Mouse (Mus musculus) CH12.LX (cell line): ENCODE measurements at regions not wholly inside any gene's neighbourhood (a gene's known extent, or its start where the extent isn't known, plus 50 kb on each side); places are given as distances from the start of the nearest gene placed in this dataset.

Source experiments
- DNase-seq: peaks from one replicate; pipeline ENCODE4 v3.0.0-alpha.2; 2013; ENCODE audit errors: extremely low read depth
- H3K27ac ChIP-seq: 2 replicates; pipeline ENCODE4 v1.5.1; 2012; ENCODE audit warnings: low read depth, mild to moderate bottlenecking, control low read depth, moderate library complexity; ENCODE audit not compliant: insufficient read depth
- H3K27me3 ChIP-seq: replicated peaks from 2 replicates; pipeline ENCODE3; 2012; ENCODE audit warnings: inconsistent platforms
- H3K36me3 ChIP-seq, 2 experiments: replicated peaks in 1 of 2; 2 replicates each; pipeline versions ENCODE3 to v1.6.1; 2012; ENCODE audit warnings: inconsistent platforms in 1 of 2, low read length in 1 of 2, mild to moderate bottlenecking in 1 of 2, mixed read lengths in 1 of 2, moderate library complexity in 1 of 2; ENCODE audit not compliant: control insufficient read depth in 1 of 2, insufficient read depth in 1 of 2
- H3K4me1 ChIP-seq, 2 experiments: 2 replicates each; pipeline ENCODE4 v1.6.1; 2012; ENCODE audit warnings: inconsistent platforms in 1 of 2, moderate library complexity in 1 of 2; ENCODE audit not compliant: insufficient read depth in 2 of 2, control insufficient read depth in 1 of 2
- H3K4me2 ChIP-seq: 2 replicates; pipeline ENCODE4 v1.6.1; 2012; ENCODE audit warnings: low read depth, mild to moderate bottlenecking, control low read depth; ENCODE audit not compliant: poor library complexity, insufficient read depth, severe bottlenecking
- H3K4me3 ChIP-seq, 3 experiments: fragments of 150-350 bp in 1 of 3; sonication (generic) in 1 of 3; replicated peaks in 1 of 3; 2 replicates each; pipeline versions ENCODE3 to v1.5.1; 2011 to 2012; ENCODE audit warnings: low read depth in 2 of 3, low read length in 2 of 3, mild to moderate bottlenecking in 2 of 3, moderate library complexity in 2 of 3, control low read depth in 1 of 3, improper control_type of control experiment in 1 of 3, inconsistent platforms in 1 of 3, mixed read lengths in 1 of 3; ENCODE audit not compliant: poor library complexity in 1 of 3
- H3K79me2 ChIP-seq: replicated peaks from 2 replicates; pipeline ENCODE4 v1.6.1; 2012; ENCODE audit warnings: mild to moderate bottlenecking, moderate library complexity; ENCODE audit not compliant: control insufficient read depth, poor library complexity, insufficient read depth, severe bottlenecking; ENCODE audit errors: extremely low read depth
- H3K9ac ChIP-seq: 2 replicates; pipeline ENCODE4 v1.6.1; 2012; ENCODE audit warnings: low read depth, mild to moderate bottlenecking, control low read depth, moderate library complexity; ENCODE audit not compliant: insufficient read depth
- H3K9me3 ChIP-seq: replicated peaks from 2 replicates; pipeline ENCODE3; 2012; ENCODE audit warnings: low read length, inconsistent platforms, mixed read lengths
- BHLHE40 ChIP-seq: IDR thresholded peaks from 2 replicates; pipeline ENCODE4 v1.6.1; 2011; ENCODE audit warnings: mild to moderate bottlenecking, low read depth, low read length, improper control_type of control experiment
- CHD1 ChIP-seq: IDR thresholded peaks from 2 replicates; pipeline ENCODE4 v1.6.1; 2012; ENCODE audit warnings: low read depth, low read length, improper control_type of control experiment, inconsistent platforms
- CHD2 ChIP-seq: IDR thresholded peaks from 2 replicates; pipeline ENCODE4 v1.6.1; 2011; ENCODE audit warnings: low read length, improper control_type of control experiment
- CTCF ChIP-seq, 2 experiments: IDR thresholded peaks in 1 of 2; conservative IDR thresholded peaks in 1 of 2; 2 replicates each; pipeline ENCODE4 v1.5.1; 2011 to 2012; ENCODE audit warnings: low read depth in 2 of 2, low read length in 2 of 2, improper control_type of control experiment in 1 of 2, inconsistent platforms in 1 of 2, mild to moderate bottlenecking in 1 of 2, moderate library complexity in 1 of 2
- ETS1 ChIP-seq: conservative IDR thresholded peaks from 2 replicates; pipeline ENCODE4 v1.6.1; 2012; ENCODE audit warnings: low read depth, mild to moderate bottlenecking, inconsistent platforms, low read length, improper control_type of control experiment, moderate library complexity
- GABPA ChIP-seq: IDR thresholded peaks from 2 replicates; pipeline ENCODE4 v1.6.1; 2012; ENCODE audit warnings: low read depth, low read length, improper control_type of control experiment, inconsistent platforms; ENCODE audit not compliant: insufficient replicate concordance
- IRF4 ChIP-seq: IDR thresholded peaks from 2 replicates; pipeline ENCODE4 v1.6.1; 2014; ENCODE audit warnings: low read depth, mild to moderate bottlenecking, inconsistent platforms, low read length, improper control_type of control experiment
- JUN ChIP-seq: IDR thresholded peaks from 2 replicates; pipeline ENCODE4 v1.6.1; 2011; ENCODE audit warnings: low read depth, mild to moderate bottlenecking, low read length, improper control_type of control experiment, moderate library complexity; ENCODE audit not compliant: insufficient read depth
- JUND ChIP-seq: conservative IDR thresholded peaks from 2 replicates; pipeline ENCODE4 v1.6.1; 2011; ENCODE audit warnings: low read depth, low read length, improper control_type of control experiment
- MAFK ChIP-seq: IDR thresholded peaks from 2 replicates; pipeline ENCODE4 v1.6.1; 2011; ENCODE audit warnings: low read length, improper control_type of control experiment; ENCODE audit not compliant: insufficient replicate concordance
- MAX ChIP-seq: IDR thresholded peaks from 2 replicates; pipeline ENCODE4 v1.6.1; 2011; ENCODE audit warnings: low read length, improper control_type of control experiment
- MEF2A ChIP-seq: IDR thresholded peaks from 2 replicates; pipeline ENCODE4 v1.6.1; 2014; ENCODE audit warnings: low read depth, mild to moderate bottlenecking, inconsistent platforms, low read length, improper control_type of control experiment, borderline replicate concordance
- MXI1 ChIP-seq: IDR thresholded peaks from 2 replicates; pipeline ENCODE4 v1.6.1; 2011; ENCODE audit warnings: mild to moderate bottlenecking, low read depth, low read length, improper control_type of control experiment
- MYC ChIP-seq: IDR thresholded peaks from 2 replicates; pipeline ENCODE4 v1.6.1; 2011; ENCODE audit warnings: low read depth, mild to moderate bottlenecking, improper control_type of control experiment, low read length
- NRF1 ChIP-seq: IDR thresholded peaks from 2 replicates; pipeline ENCODE4 v1.6.1; 2014; ENCODE audit warnings: low read depth, mild to moderate bottlenecking, inconsistent platforms, low read length, improper control_type of control experiment, moderate library complexity
- PAX5 ChIP-seq: IDR thresholded peaks from 2 replicates; pipeline ENCODE4 v1.6.1; 2012; ENCODE audit warnings: low read length, inconsistent platforms, mixed read lengths
- POLR2A ChIP-seq: IDR thresholded peaks from 2 replicates; pipeline ENCODE4 v1.6.1; 2011; ENCODE audit warnings: low read depth, mild to moderate bottlenecking, improper control_type of control experiment, low read length
- POLR2AphosphoS2 ChIP-seq: IDR thresholded peaks from 2 replicates; pipeline ENCODE4 v1.6.1; 2011; ENCODE audit warnings: low read depth, low read length, improper control_type of control experiment
- RCOR1 ChIP-seq: conservative IDR thresholded peaks from 2 replicates; pipeline ENCODE4 v1.6.1; 2012; ENCODE audit warnings: low read depth, mild to moderate bottlenecking, inconsistent platforms, low read length, improper control_type of control experiment
- SMC3 ChIP-seq: IDR thresholded peaks from 2 replicates; pipeline ENCODE4 v1.6.1; 2011; ENCODE audit warnings: low read depth, low read length, improper control_type of control experiment
- TCF12 ChIP-seq: IDR thresholded peaks from 2 replicates; pipeline ENCODE4 v1.6.1; 2014; ENCODE audit warnings: low read depth, mild to moderate bottlenecking, inconsistent platforms, low read length, improper control_type of control experiment
- UBTF ChIP-seq: IDR thresholded peaks from 2 replicates; pipeline ENCODE4 v1.6.1; 2012; ENCODE audit warnings: low read depth, mild to moderate bottlenecking, inconsistent platforms, low read length, improper control_type of control experiment, moderate library complexity
- USF1 ChIP-seq: IDR thresholded peaks from 2 replicates; pipeline ENCODE4 v1.6.1; 2014; ENCODE audit warnings: low read depth, mild to moderate bottlenecking, inconsistent platforms, low read length, improper control_type of control experiment
- ZC3H11A ChIP-seq: IDR thresholded peaks from 2 replicates; pipeline ENCODE4 v1.6.1; 2012; ENCODE audit warnings: low read depth, mild to moderate bottlenecking, inconsistent platforms, low read length, improper control_type of control experiment
- ZMIZ1 ChIP-seq: IDR thresholded peaks from 2 replicates; pipeline ENCODE4 v1.6.1; 2012; ENCODE audit warnings: low read depth, mild to moderate bottlenecking, inconsistent platforms, low read length, improper control_type of control experiment
- dilution Hi-C: fragments of 300-500 bp; cut with MboI; formaldehyde crosslinking; loops from 2 replicates; pipeline ENCODE4 v1.14.3; 2020; ENCODE audit warnings: low sequenced_read_pairs; ENCODE audit not compliant: extremely low pct_unique_long_range_greater_than_20kb, extremely low pct_ligation_motif_present
- in situ Hi-C: fragments of 300-500 bp; cut with MboI; formaldehyde crosslinking; loops from 3 replicates; pipeline ENCODE4 v1.14.3; 2019; ENCODE audit warnings: low sequenced_read_pairs, low pct_ligation_motif_present, low pct_unique_long_range_greater_than_20kb, mixed read lengths

GRCm38 (mm10) chr1:6081876-6082275, 1274.2 kb downstream of the Gm37988 start:
- Histone ChIP-seq H3K9me3 (no peaks in the 10 kb centered on the region), H3K9ac (no peak overlapping the region), H3K27me3 (no peaks in the 10 kb centered on the region), H3K27ac (no peak overlapping the region), H3K4me3 (no peak overlapping the region), H3K36me3 (no peaks in the 10 kb centered on the region), H3K4me1 (no peaks in the 10 kb centered on the region), H3K79me2 (no peaks in the 10 kb centered on the region), H3K4me2 (no peak overlapping the region)
- TF ChIP-seq CHD1 (no peak), MAFK (peak; percentile 81), JUND (no peak), NRF1 (no peak), ZC3H11A (no peak), JUN (no peak), MEF2A (no peak), MXI1 (no peak), MYC (no peak)
- in situ Hi-C loops, result no loop called here
- dilution Hi-C loops, result no loop called here
- DNase-seq, result no peak

- dilution Hi-C loops (no loop called here), in situ Hi-C loops (no loop called here)
- Histone ChIP-seq H3K36me3 (no peaks in the 10 kb centered on the region), H3K27ac (no peak overlapping the region), H3K4me3 (no peak overlapping the region), H3K4me1 (no peaks in the 10 kb centered on the region), H3K9ac (no peak overlapping the region), H3K9me3 (no peaks in the 10 kb centered on the region), H3K27me3 (no peaks in the 10 kb centered on the region), H3K79me2 (no peaks in the 10 kb centered on the region), H3K4me2 (no peak overlapping the region)
- DNase-seq, result no peak
- TF ChIP-seq POLR2AphosphoS2 (no peak), USF1 (no peak), TCF12 (no peak), CHD2 (no peak), BHLHE40 (no peak), PAX5 (no peak), NRF1 (no peak), ZMIZ1 (no peak), ZC3H11A (no peak), RCOR1 (no peak), MAX (no peak), CTCF (conservative IDR thresholded peaks at IDR 0.05 in 1 of 2, IDR thresholded peaks at IDR 0.05 in 1 of 2; ENCODE audit: low read depth in 2 of 2, low read length in 2 of 2) (no peak), GABPA (no peak), IRF4 (no peak), POLR2A (no peak), UBTF (no peak), ETS1 (no peak), SMC3 (no peak)
Observed at GRCm38 (mm10) chr1:6094162-6094934, 1286.7 kb downstream of the Gm37988 start.
